Mouse (Mus musculus): ENCODE results near the gene 1700012B09Rik. TPM values are rescaled to one million over a fixed set of nuclear protein-coding genes. Genes with fewer than 3 reads are reported as not detected.

Gene 1700012B09Rik
- polyA plus RNA-seq (2017; shearing (Covaris generic)): not detected

DNA sequence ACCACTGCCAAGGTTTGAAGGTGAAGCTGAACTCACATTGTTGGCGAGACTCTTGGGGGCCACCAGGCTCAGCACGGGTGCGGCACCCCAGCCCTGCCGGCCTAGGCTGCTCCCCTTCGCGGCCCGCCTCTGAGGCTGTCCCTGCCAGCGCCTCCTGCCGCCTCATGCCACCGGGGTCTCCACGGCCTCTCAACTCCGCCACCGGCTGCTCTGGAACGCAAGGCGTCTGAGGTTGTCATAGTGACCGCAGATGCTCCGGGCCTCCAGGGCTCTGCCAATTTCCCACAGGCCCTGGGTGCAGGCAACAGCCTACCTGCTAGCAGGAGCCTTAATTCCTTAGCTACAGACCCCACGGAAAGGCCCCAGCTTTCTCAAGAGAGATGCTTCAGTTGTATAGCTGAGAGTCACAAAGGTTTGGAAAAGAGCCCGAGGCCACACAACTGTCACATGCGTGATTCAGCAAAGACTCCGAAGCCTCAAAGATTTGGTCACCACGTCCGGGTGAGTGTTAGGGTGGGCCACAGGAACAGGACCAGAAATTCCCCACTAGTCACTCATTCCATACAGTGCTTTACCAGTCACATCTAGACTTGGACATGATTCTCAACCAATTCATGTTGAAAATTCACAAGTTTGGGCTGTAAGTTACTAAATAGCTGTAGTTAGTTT, at the start of gene 1700012B09Rik:
1700012B09Rik (minus strand) TSS at position 228 of the 669 bp plus-strand sequence.

DNA sequence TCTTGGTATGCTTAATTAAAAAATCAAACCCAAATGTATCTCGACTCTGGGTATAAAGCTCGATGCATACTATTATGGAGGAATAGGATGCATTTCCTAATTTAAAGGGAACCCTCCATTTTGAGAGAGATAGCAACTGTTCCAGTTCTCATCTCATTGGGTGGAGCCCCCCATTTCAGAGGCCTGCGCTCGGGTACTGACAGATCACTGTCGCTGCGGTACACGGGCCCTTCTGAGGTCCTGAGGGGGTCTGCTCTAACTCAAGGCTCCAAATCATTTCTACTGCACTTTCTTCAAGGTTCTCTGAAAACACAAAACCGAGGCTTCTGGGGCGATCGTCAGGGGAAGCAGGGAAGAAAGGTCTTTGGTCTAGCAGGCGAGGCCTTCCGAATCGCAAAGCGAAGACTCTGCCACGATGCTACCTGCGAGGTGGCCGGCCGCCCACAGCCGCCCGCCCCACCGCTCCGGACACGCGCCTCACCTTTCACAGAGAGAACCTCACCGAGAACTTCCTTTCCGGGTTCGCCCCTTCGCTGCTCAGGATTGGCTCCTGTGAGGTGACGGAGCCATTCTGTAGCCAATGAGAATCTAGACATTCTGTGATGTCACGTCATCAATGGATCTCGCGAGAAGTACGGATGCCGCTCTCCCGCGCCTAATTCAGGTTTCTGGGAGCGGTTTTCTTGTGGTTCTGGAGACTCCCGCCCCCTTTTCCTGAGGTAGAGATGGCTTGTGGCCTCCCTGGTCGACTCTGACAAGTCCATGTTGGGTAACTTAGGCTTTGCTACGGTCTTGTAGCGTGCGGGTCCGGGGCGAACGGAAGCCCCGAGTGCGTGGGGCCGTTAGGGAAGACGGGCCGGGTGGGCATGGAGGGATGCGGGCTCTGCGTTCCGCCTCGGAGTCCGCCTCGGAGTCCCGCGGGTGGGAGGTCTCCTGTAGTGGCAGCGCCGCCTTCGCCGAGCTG, 13.5 kb upstream of the 1700012B09Rik start, which contains the start of the genes Mre11a and Ankrd49:
Mre11a (plus strand) TSS at position 616 of the 964 bp plus-strand sequence.
Ankrd49 (minus strand) TSS at position 818 of the 964 bp plus-strand sequence.

DNA sequence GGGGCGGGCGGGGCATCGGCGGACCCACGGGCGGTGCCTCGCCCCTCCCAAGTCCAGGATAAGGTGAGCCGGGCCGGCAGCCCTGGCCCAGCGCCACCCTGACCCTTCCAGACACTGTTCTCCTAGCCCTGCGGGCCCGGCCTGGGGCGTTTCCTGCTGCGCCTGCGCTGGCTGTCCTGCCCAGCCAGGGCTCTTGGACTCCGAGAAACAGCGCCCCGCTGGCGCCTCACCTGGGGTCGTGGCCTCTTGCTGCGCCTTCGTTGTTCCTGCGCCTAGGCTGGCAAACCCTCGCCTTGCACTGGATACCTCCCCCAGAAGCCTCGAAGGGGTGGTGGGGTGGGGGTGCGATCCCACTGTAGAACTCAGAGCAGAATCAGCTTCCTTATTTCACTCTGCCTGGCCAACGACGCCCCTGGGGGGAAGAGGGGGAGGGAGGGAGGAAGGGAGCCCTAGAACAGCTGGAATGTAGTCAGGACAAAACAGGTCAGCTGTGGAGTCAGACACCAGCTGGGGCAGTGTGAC, 18.8 kb downstream of the 1700012B09Rik start, which contains the start of gene Fut4:
Fut4 (minus strand) TSS at position 393 of the 522 bp plus-strand sequence.

DNA sequence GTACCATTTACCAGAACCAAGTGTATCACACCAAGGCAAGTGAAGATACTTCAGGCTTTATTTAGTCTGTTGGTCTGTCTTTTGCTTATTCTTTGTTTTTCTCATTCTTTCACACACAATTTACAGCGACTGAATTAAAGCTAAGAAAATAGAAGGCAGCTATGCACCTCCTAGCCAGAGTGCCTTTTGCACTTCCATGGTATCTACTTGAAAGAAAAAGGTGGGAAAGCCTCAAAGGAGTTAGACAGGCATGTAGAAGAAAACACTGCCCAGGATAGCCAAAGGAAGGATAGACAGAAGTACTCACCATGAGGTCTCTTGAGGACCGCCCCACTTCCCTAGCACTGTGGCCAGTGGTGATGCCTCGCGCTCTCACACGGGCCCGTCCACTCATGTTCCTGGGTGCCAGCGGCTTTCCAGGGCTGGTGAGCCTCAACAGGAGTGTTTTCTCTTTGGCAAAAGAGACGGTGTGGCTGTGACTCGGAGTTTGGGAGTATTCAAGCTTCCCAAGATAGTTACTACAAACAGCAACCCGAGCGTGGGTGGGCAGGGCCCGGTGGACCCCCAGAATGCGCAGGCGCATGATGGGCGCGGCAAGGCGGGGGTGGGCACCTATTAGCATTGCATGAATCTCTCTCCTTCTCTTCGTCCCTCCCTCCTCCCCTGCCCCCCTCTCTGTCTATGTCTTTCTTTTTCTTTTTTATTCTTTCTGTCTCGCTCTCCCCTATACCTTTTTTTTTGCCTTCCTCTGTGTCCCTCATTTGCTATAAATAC, 30.5 kb downstream of the 1700012B09Rik start, which contains the start of gene Piwil4:
Piwil4 (minus strand) TSS at position 583 of the 774 bp plus-strand sequence.

Other genes starting within 250 kb of the 1700012B09Rik start
- not detected for gene Amotl1, start 126.0 kb downstream of the 1700012B09Rik start, polyA plus RNA-seq (2017; shearing (Covaris generic))
- not detected for gene Piwil4, start 30.3 kb downstream of the 1700012B09Rik start, polyA plus RNA-seq (2017; shearing (Covaris generic))
- not detected for gene Fut4, start 18.6 kb downstream of the 1700012B09Rik start, polyA plus RNA-seq (2017; shearing (Covaris generic))
- 24.3 TPM for gene Mre11a, start 13.6 kb upstream of the 1700012B09Rik start, polyA plus RNA-seq (2017; shearing (Covaris generic))
- gene Ankrd49, start 13.8 kb upstream of the 1700012B09Rik start, polyA plus RNA-seq (2017; shearing (Covaris generic)): 16.9 TPM
- 7.2 TPM for gene Gpr83, start 89.2 kb upstream of the 1700012B09Rik start, polyA plus RNA-seq (2017; shearing (Covaris generic))
- 72.7 TPM for gene Izumo1r, start 132.9 kb upstream of the 1700012B09Rik start, polyA plus RNA-seq (2017; shearing (Covaris generic))

Measured in naive thymus-derived CD4-positive, alpha-beta T cell, adult 5 months (primary cell).